Mouse (Mus musculus) bone marrow, adult 2 months (tissue): Measurements from ENCODE around the gene Cxcr4. TPM values are rescaled to one million over a fixed set of nuclear protein-coding genes. Genes with fewer than 3 reads are reported as not detected.

Source experiments
- H3K27ac ChIP-seq: fragments of 200-500 bp; 2 replicates; pipeline ENCODE4 v1.5.1; 2012; ENCODE audit warnings: low read depth, mild to moderate bottlenecking, control low read depth, inconsistent platforms, low read length; ENCODE audit not compliant: control insufficient read depth, poor library complexity, insufficient read depth
- H3K4me1 ChIP-seq: fragments of 200-500 bp; 2 replicates; pipeline ENCODE4 v1.6.1; 2011; ENCODE audit warnings: low read length; ENCODE audit not compliant: control insufficient read depth, insufficient read depth
- H3K4me3 ChIP-seq: fragments of 200-500 bp; replicated peaks from 2 replicates; pipeline ENCODE3; 2011; ENCODE audit warnings: mild to moderate bottlenecking, low read depth, low read length, control low read depth; ENCODE audit not compliant: control insufficient read depth
- CTCF ChIP-seq: fragments of 200-500 bp; IDR thresholded peaks from 2 replicates; pipeline ENCODE4 v1.5.1; 2011; ENCODE audit warnings: low read length, control low read depth; ENCODE audit not compliant: control insufficient read depth, insufficient read depth
- POLR2A ChIP-seq: fragments of 200-500 bp; IDR thresholded peaks from 2 replicates; pipeline ENCODE4 v1.6.1; 2011; ENCODE audit warnings: low read depth, mild to moderate bottlenecking, control low read depth, low read length, borderline replicate concordance; ENCODE audit not compliant: control insufficient read depth
- WGBS: fragments of 180-500 bp; shearing (Covaris S2); methylation state at CpG from one replicate; pipeline ENCODE4 v1.1.7; 2018; 5-methylcytosine and 5-hydroxymethylcytosine counted together
- polyA plus RNA-seq: library from polyadenylated mRNA; stranded (reverse); fragments of >200 nt; gene quantifications from 2 replicates; pipeline ENCODE4 v1.2.4, GENCODE M21; 2011; ENCODE audit warnings: low replicate concordance; ENCODE audit not compliant: missing spikeins, insufficient read depth, insufficient read length

The Cxcr4 gene
- polyA plus RNA-seq, 1 experiment, result 162 TPM

DNA sequence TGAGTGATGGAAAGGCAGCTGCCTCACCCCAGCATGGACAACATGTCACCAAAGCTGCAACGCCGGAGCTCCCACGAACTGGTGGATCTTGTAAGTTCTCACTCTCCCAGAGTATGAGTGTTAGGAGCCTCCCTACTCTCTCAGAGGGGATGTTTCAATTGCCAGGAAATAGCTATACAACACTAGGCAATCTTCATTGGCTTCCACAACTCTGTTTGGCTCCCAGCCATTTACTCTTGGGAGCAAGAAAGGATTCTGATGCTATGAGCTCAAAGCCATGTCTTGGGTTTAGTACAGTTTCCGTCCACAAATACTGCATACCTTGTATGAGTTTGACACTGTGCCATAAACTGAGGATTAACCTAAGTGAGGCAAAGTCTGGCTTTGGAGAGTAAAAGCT lies 34.1 kb downstream of the Cxcr4 start:
- TF ChIP-seq CTCF (no peak), POLR2A (no peak)
- 87% methylated on average over 4 of the region's 4 CpGs for WGBS
- no peak overlapping the region for H3K27ac ChIP-seq
- H3K4me3 ChIP-seq, result no peak overlapping the region
- peaks cover 6% of the 10 kb centered on the region for H3K4me1 ChIP-seq

DNA sequence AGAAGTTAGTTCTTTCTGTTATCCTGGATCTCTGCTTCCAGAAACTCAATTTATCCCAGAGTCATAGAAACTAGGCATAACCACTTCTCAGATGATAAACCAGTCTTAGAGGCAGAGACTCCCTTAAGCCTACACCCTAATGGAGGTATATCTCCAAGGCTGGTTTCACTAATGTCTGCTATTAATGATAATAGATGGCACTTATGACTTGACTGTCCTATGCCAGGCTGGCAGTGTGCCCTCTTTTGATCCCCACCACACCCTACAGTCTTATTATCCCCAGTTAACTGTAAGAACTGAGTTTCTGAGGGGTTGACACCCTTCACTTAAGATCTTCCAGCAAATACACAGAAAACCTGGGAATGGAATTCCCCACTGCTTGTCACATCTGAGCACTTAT lies 39.5 kb downstream of the Cxcr4 start:
- Histone ChIP-seq H3K27ac (no peak overlapping the region; the same call in 1 of the 2 replicates), H3K4me3 (no peak overlapping the region), H3K4me1 (peaks cover 7% of the 10 kb centered on the region)
- no peak for TF ChIP-seq POLR2A
- TF ChIP-seq CTCF, result no peak

GRCm38 (mm10) chr1:128551743-128552397 lies 40.2 kb downstream of the Cxcr4 start:
- 61% methylated on average over 8 of the region's 8 CpGs for WGBS
- peaks cover 9% of the 10 kb centered on the region for H3K4me1 ChIP-seq
- H3K27ac ChIP-seq, result peak overlapping the region; percentile 37
- no peak for TF ChIP-seq CTCF
- no peak for TF ChIP-seq POLR2A
- no peak overlapping the region for H3K4me3 ChIP-seq

DNA sequence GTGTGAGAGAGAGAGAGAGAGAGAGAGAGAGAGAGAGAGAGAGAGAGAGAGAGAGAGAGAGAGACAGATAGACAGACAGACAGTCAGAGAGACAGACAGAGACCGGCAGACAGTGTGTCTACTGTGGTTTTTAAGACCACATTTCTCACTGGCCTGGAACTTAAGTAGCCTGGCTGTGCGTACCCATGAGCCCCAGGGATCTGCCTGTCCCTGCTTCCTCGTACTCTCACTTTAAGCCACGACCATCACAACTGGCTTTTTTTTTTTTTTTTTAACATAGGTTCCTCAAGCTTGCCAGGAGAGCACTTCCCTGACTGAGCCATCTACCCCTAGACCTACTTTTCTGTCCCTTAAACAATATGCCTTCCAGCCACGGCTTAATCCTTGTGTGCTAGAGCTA lies 42.7 kb downstream of the Cxcr4 start:
- Histone ChIP-seq H3K27ac (peak overlapping the region; percentile 30; the same call in 1 of the 2 replicates), H3K4me3 (no peak overlapping the region), H3K4me1 (peaks cover 9% of the 10 kb centered on the region)
- no peak for TF ChIP-seq CTCF
- TF ChIP-seq POLR2A, result no peak
- WGBS, result 13% methylated on average over 5 of the region's 5 CpGs

- peak overlapping the region; percentile 62; the same call in 1 of the 2 replicates for H3K27ac ChIP-seq
- H3K4me1 ChIP-seq, result peaks cover 9% of the 10 kb centered on the region
- no peak overlapping the region for H3K4me3 ChIP-seq
- TF ChIP-seq CTCF, result no peak
- no peak for TF ChIP-seq POLR2A
- WGBS, result 17% methylated on average over 3 of the region's 3 CpGs
Measured at GRCm38 (mm10) chr1:128549007-128549406, 43.1 kb downstream of the Cxcr4 start.

GRCm38 (mm10) chr1:128548220-128548998 lies 43.7 kb downstream of the Cxcr4 start:
- H3K27ac ChIP-seq, result peak overlapping the region; percentile 64; the same call in 1 of the 2 replicates
- H3K4me1 ChIP-seq, result peaks cover 9% of the 10 kb centered on the region
- TF ChIP-seq CTCF, result no peak
- 19% methylated on average over 5 of the region's 5 CpGs for WGBS
- peak overlapping the region; percentile 42 for H3K4me3 ChIP-seq

DNA sequence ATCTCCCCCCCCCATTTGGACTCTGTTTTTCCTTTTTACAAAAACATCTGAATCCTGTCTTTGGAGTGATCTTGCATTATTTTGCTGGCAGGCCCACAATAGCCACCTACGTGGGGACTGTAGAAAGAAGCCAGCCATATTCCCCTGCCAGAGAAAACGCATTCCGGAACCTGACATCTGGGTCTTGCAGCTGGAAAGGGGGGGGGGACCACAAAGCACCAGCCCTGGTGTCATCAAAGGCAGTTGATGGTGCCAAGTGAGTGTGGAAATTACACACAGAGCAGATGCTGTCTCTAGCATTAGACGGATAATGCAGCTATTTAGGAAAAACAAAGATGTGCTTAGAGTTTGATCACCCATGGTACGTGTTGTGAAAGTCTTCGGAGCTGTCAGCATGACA lies 46.4 kb downstream of the Cxcr4 start:
- H3K4me3 ChIP-seq, result no peak overlapping the region
- TF ChIP-seq POLR2A, result no peak
- no peak for TF ChIP-seq CTCF
- peaks cover 9% of the 10 kb centered on the region for H3K4me1 ChIP-seq
- no peak overlapping the region for H3K27ac ChIP-seq
- 93% methylated on average over 6 of the region's 6 CpGs for WGBS

GRCm38 (mm10) chr1:128543137-128543536 lies 49.0 kb downstream of the Cxcr4 start:
- no peak overlapping the region for H3K4me3 ChIP-seq
- H3K27ac ChIP-seq, result no peak overlapping the region
- TF ChIP-seq POLR2A (no peak), CTCF (no peak)
- H3K4me1 ChIP-seq, result peaks cover 4% of the 10 kb centered on the region
- WGBS, result 71% methylated on average over 2 of the region's 2 CpGs

DNA sequence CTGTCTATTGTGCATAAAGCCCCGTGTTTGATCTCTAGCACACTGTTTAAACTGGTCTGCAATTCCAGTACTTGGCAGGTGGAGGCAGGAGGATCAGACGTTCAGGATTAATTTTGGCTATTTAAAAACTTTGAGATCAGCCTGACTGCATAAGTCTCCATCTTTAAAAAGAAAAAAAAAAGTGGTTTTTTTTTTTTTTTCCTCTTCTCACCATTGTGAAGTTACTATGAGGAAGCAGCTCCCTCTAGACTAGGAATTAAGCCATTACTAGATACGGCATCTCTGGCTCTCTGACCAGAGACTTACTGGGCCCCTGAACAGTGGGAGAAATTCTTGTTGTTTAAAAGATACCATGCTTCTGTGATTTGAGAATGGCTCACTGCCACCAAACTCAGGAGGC lies 49.5 kb downstream of the Cxcr4 start:
- Histone ChIP-seq H3K4me1 (peaks cover 1% of the 10 kb centered on the region; the same call in 1 of the 2 replicates), H3K27ac (no peak overlapping the region), H3K4me3 (no peak overlapping the region)
- no peak for TF ChIP-seq CTCF
- no peak for TF ChIP-seq POLR2A
- WGBS, result 66% methylated on average over 3 of the region's 3 CpGs
